Mouse (Mus musculus): ENCODE data around the gene Mrpl11. TPM values are rescaled to one million over a fixed set of nuclear protein-coding genes. Genes with fewer than 3 reads are reported as not detected.
"Not testable (repeated sequence)": the region's sequence is repeated elsewhere in the genome, so short reads cannot be mapped to it uniquely, and the experiment has no call there.

Mrpl11 gene
- polyA plus RNA-seq, 1 experiment from 2014 or later: 142 TPM

DNA sequence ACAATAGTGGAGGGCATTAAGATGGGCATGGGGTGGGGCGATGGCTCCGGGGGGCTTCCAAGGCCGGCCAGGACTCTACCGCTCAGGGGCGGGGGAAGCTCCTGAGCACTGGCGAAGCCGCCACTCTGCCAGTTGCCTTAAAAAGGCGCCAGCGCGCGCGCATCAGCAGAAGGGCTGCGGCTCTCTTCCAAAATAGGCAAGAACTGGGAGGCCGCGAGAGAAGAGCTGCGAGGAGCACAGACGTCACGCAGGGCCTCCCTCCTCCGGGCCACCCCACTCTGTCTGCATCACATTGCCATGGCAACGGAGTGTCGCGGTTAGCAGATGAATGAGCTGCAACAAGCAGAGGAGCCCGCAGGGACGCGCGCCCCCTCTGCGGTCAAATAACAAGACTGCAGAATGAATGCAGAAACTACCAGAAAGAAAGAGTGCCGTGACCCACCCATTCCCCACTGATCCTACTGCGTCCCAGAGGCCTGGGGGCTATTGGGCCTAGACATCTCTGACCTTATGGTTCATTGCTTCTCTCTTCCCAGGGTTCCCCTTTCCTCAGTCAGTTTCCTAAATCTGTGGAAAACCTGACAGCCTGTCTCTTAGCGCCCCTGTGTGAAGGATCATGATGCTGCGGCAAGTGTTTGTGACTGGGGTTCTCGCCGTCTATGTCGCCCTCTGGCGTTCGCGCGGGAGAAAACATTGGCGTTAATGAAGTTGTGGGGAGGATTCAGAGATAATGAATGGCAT lies 39.9 kb downstream of the Mrpl11 start:
- Histone ChIP-seq H3K27me3 (ENCODE audit: insufficient read depth, poor library complexity, severe bottlenecking) (0 out of 2 replicates have a peak, but pooled peaks cover 6% of the 10 kb centered on the region), H3K4me3 (peak overlapping the region; percentile 51), H3K27ac (peak overlapping the region; percentile 85), H3K4me1 (peaks cover 34% of the 10 kb centered on the region), H3K36me3 (no peaks in the 10 kb centered on the region), H3K9me3 (no peaks in the 10 kb centered on the region)
- DNase-seq (ENCODE audit: low spot score): peak; percentile 94
- 2% methylated on average over 39 of the region's 39 CpGs for WGBS

DNA sequence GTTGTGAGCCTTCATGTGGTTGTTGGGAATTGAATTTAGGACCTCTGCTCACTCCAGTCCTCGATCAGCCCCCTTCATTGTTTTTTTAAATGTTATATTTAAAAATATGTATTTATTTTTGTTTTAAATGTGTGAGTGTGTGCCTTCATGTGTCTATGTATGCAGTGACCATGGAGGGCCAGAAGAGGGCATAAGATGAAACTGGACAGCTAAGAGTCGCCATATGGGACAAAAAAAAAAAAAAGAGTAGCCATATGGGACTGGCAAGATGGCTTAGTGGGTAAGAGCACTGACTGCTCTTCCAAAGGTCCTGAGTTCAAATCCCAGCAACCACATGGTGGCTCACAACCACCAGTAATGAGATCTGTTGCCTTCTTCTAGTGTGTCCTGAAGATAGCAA lies 41.7 kb downstream of the Mrpl11 start:
- H3K27ac ChIP-seq; H3K36me3 ChIP-seq; H3K27me3 ChIP-seq (ENCODE audit: insufficient read depth, poor library complexity, severe bottlenecking); DNase-seq (ENCODE audit: low spot score); H3K4me3 ChIP-seq; H3K9me3 ChIP-seq: not testable (repeated sequence)
- H3K4me1 ChIP-seq: peaks cover 28% of the 10 kb centered on the region
- WGBS: 59% methylated on average over 2 of the region's 2 CpGs

DNA sequence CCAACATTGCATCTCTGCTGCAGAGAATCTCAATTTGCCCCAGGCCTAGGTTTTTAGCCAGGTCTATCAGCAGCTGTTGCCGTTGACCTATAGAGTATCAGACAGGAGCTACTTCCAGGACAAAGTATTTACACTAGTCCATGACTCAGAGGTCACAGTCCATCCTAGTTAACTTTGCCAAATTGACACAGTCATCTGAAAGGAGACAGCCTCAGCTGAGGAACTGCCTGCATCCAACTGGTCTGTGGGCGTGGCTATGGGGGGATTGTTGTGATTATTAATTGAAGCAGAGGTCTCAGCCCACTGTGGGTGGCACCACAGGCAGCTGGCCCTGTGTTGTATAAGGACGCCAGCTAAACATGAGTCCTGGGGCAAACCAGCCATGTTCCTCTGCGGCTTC lies 43.0 kb downstream of the Mrpl11 start:
- Histone ChIP-seq H3K27me3 (ENCODE audit: insufficient read depth, poor library complexity, severe bottlenecking) (no peaks in the 10 kb centered on the region), H3K27ac (no peak overlapping the region), H3K9me3 (no peaks in the 10 kb centered on the region), H3K36me3 (no peaks in the 10 kb centered on the region), H3K4me3 (no peak overlapping the region), H3K4me1 (peaks cover 16% of the 10 kb centered on the region)
- no peak for DNase-seq (ENCODE audit: low spot score)
- WGBS: 57% methylated on average over 4 of the region's 4 CpGs

DNA sequence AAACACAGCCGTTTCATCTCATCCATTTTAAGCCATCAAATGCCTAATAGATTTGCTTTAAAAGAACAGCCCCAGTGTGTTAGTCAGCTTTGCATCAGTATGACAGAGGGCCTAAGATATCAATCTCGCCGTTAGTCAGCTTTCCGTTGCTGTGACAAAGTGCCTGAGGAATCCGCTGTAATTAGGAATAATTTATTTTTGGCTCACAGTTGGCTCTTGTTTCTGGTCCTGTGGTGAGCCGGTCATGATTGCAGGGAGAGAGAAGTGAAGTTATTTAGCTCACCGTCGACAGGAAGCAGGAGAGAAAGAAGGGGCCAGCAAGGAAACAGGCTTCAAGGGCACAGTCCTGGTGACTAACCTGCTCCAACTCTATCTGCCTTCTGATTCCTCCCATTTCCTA lies 51.2 kb downstream of the Mrpl11 start:
- Histone ChIP-seq H3K4me1 (peaks cover 21% of the 10 kb centered on the region), H3K9me3 (no peaks in the 10 kb centered on the region), H3K27ac (no peak overlapping the region), H3K27me3 (ENCODE audit: insufficient read depth, poor library complexity, severe bottlenecking) (no peaks in the 10 kb centered on the region), H3K36me3 (no peaks in the 10 kb centered on the region), H3K4me3 (no peak overlapping the region)
- no peak for DNase-seq (ENCODE audit: low spot score)
- WGBS: 55% methylated on average over 8 of the region's 8 CpGs

DNA sequence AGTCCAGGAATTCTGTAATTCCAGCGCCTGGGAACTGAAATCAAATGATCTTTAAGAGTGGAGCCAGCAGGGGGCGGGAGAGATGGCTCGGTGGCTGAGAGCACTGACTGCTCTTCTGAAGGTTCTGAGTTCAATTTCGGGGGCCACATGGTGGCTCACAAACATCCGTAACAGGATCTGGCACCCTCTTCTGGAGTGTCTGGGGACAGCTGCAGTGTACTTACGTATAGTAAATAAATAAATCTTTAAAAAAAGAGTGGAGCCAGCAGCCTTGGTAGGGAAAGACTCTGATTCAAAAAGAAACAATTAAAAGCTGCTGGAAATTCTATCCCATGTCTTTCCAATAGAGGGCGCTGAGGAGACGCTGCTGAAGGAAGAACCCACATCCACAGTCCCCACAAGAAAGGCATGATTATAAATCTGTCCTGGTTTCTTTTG lies 53.0 kb downstream of the Mrpl11 start:
- no peaks in the 10 kb centered on the region for H3K9me3 ChIP-seq
- no peaks in the 10 kb centered on the region for H3K27me3 ChIP-seq (ENCODE audit: insufficient read depth, poor library complexity, severe bottlenecking)
- WGBS: 19% methylated on average over 8 of the region's 8 CpGs
- no peak overlapping the region for H3K27ac ChIP-seq
- DNase-seq (ENCODE audit: low spot score): no peak
- H3K4me1 ChIP-seq: peaks cover 22% of the 10 kb centered on the region
- H3K36me3 ChIP-seq: no peaks in the 10 kb centered on the region
- no peak overlapping the region for H3K4me3 ChIP-seq

DNA sequence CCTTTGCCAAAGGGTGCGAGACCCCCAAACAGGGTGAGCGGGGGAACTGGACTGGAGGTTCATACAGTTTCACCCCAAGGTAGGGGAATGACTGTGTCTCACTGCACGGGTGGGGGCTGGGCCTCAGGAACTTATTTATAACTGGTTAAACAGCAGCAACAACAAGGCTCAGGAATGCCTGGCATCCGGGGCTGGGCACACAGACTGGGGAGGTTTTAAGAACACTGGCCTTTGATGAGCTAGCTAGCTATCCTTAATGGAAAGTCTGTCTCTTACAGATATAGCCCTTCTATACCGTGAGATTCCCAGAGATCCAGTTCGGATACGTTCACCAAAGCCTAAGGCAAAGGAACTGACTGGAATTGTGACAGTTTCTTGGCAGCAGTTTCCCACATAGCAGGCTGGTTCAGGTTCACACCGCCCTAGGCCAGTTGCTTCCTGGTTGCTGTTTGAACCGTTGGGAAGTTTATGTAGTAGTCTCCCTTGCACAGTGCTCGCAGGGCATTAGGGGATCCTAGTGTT lies 54.3 kb downstream of the Mrpl11 start:
- DNase-seq (ENCODE audit: low spot score): peak; percentile 85
- Histone ChIP-seq H3K27ac (peak overlapping the region; percentile 85), H3K4me3 (peak overlapping the region; percentile 25; the same call in 1 of the 2 replicates), H3K4me1 (peaks cover 22% of the 10 kb centered on the region), H3K9me3 (no peaks in the 10 kb centered on the region), H3K36me3 (no peaks in the 10 kb centered on the region), H3K27me3 (ENCODE audit: insufficient read depth, poor library complexity, severe bottlenecking) (no peaks in the 10 kb centered on the region)
- 23% methylated on average over 10 of the region's 10 CpGs for WGBS

Other genes starting within 250 kb of the Mrpl11 start
- 44.8 and 59.1 TPM in 2 replicates for gene Rbm4b, start 205.7 kb upstream of the Mrpl11 start, polyA plus RNA-seq (2016; fragmentation: Nextera tagmentation; extraction: Ambion mirVana)
- gene Rbm4, start 168.2 kb upstream of the Mrpl11 start, polyA plus RNA-seq (2016; fragmentation: Nextera tagmentation; extraction: Ambion mirVana): 59.6 and 68.1 TPM in 2 replicates
- 21.5 and 23.0 TPM in 2 replicates for gene Gm21992, start 150.5 kb upstream of the Mrpl11 start, polyA plus RNA-seq (2016; fragmentation: Nextera tagmentation; extraction: Ambion mirVana)
- 78.0 and 92.7 TPM in 2 replicates for gene Rbm14, start 150.5 kb upstream of the Mrpl11 start, polyA plus RNA-seq (2016; fragmentation: Nextera tagmentation; extraction: Ambion mirVana)
- gene Ccs, start 122.8 kb upstream of the Mrpl11 start, polyA plus RNA-seq (2016; fragmentation: Nextera tagmentation; extraction: Ambion mirVana): 39.7 and 54.2 TPM in 2 replicates
- gene Ccdc87, start 122.8 kb upstream of the Mrpl11 start, polyA plus RNA-seq (2016; fragmentation: Nextera tagmentation; extraction: Ambion mirVana): 0.17 TPM in 1 of 2 replicates, not detected in the other
- gene Ctsf, start 107.0 kb upstream of the Mrpl11 start, polyA plus RNA-seq (2016; fragmentation: Nextera tagmentation; extraction: Ambion mirVana): 30.3 and 32.2 TPM in 2 replicates
- gene Actn3, start 84.2 kb upstream of the Mrpl11 start, polyA plus RNA-seq (2016; fragmentation: Nextera tagmentation; extraction: Ambion mirVana): 6.8 and 9.9 TPM in 2 replicates
- 10.2 and 12.3 TPM in 2 replicates for gene Zdhhc24, start 83.5 kb upstream of the Mrpl11 start, polyA plus RNA-seq (2016; fragmentation: Nextera tagmentation; extraction: Ambion mirVana)
- gene Bbs1, start 55.5 kb upstream of the Mrpl11 start, polyA plus RNA-seq (2016; fragmentation: Nextera tagmentation; extraction: Ambion mirVana): 3.1 and 3.2 TPM in 2 replicates
- gene Dpp3, start 33.9 kb upstream of the Mrpl11 start, polyA plus RNA-seq (2016; fragmentation: Nextera tagmentation; extraction: Ambion mirVana): 155 and 156 TPM in 2 replicates
- gene Peli3, start 19.0 kb upstream of the Mrpl11 start, polyA plus RNA-seq (2016; fragmentation: Nextera tagmentation; extraction: Ambion mirVana): 0.32 and 1.0 TPM in 2 replicates
- gene Npas4, start 28.2 kb downstream of the Mrpl11 start, polyA plus RNA-seq (2016; fragmentation: Nextera tagmentation; extraction: Ambion mirVana): 0.24 and 0.34 TPM in 2 replicates
- 7.6 and 12.0 TPM in 2 replicates for gene Slc29a2, start 61.7 kb downstream of the Mrpl11 start, polyA plus RNA-seq (2016; fragmentation: Nextera tagmentation; extraction: Ambion mirVana)
- gene B4gat1, start 76.7 kb downstream of the Mrpl11 start, polyA plus RNA-seq (2016; fragmentation: Nextera tagmentation; extraction: Ambion mirVana): 42.8 and 47.8 TPM in 2 replicates
- 1.6 and 2.5 TPM in 2 replicates for gene AC124502.3, start 76.7 kb downstream of the Mrpl11 start, polyA plus RNA-seq (2016; fragmentation: Nextera tagmentation; extraction: Ambion mirVana)
- 47.1 and 58.1 TPM in 2 replicates for gene Brms1, start 79.2 kb downstream of the Mrpl11 start, polyA plus RNA-seq (2016; fragmentation: Nextera tagmentation; extraction: Ambion mirVana)
- gene Rin1, start 88.3 kb downstream of the Mrpl11 start, polyA plus RNA-seq (2016; fragmentation: Nextera tagmentation; extraction: Ambion mirVana): 4.0 and 5.3 TPM in 2 replicates
- gene Cd248, start 105.9 kb downstream of the Mrpl11 start, polyA plus RNA-seq (2016; fragmentation: Nextera tagmentation; extraction: Ambion mirVana): 19.0 and 43.4 TPM in 2 replicates
- 6.4 and 7.6 TPM in 2 replicates for gene Tmem151a, start 123.4 kb downstream of the Mrpl11 start, polyA plus RNA-seq (2016; fragmentation: Nextera tagmentation; extraction: Ambion mirVana)
- gene Yif1a, start 126.4 kb downstream of the Mrpl11 start, polyA plus RNA-seq (2016; fragmentation: Nextera tagmentation; extraction: Ambion mirVana): 94.9 and 104 TPM in 2 replicates
- 4.6 and 12.7 TPM in 2 replicates for gene Cnih2, start 136.4 kb downstream of the Mrpl11 start, polyA plus RNA-seq (2016; fragmentation: Nextera tagmentation; extraction: Ambion mirVana)
- gene Rab1b, start 144.9 kb downstream of the Mrpl11 start, polyA plus RNA-seq (2016; fragmentation: Nextera tagmentation; extraction: Ambion mirVana): 261 and 263 TPM in 2 replicates
- 23.7 and 27.0 TPM in 2 replicates for gene Klc2, start 156.4 kb downstream of the Mrpl11 start, polyA plus RNA-seq (2016; fragmentation: Nextera tagmentation; extraction: Ambion mirVana)

All from heart, embryonic 10.5 days (tissue).